Mouse (Mus musculus): ENCODE data around the gene Zbtb20.

The Zbtb20 gene

DNA sequence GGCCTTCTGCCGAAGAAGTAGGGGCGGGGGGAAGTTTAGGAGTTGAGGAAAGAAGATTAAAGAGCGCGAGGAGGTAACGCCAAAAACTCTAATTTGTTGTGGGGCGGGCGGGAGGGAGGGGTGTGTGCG is at the start of gene Zbtb20:
Gene Zbtb20 (plus strand): TSS at position 30 of the 129 bp plus-strand sequence.
- no peak for DNase-seq (ENCODE audit: low read depth, low spot score)

GRCm38 (mm10) chr16:42835940-42836339 is 39.7 kb upstream of the Zbtb20 start:
- DNase-seq (ENCODE audit: low read depth, low spot score), result no peak

- no peak for DNase-seq (ENCODE audit: low read depth, low spot score)
Observed at GRCm38 (mm10) chr16:42836404-42837120, 39.1 kb upstream of the Zbtb20 start.

GRCm38 (mm10) chr16:42838226-42838625 is 37.5 kb upstream of the Zbtb20 start:
- DNase-seq (ENCODE audit: low read depth, low spot score), result no peak

DNA sequence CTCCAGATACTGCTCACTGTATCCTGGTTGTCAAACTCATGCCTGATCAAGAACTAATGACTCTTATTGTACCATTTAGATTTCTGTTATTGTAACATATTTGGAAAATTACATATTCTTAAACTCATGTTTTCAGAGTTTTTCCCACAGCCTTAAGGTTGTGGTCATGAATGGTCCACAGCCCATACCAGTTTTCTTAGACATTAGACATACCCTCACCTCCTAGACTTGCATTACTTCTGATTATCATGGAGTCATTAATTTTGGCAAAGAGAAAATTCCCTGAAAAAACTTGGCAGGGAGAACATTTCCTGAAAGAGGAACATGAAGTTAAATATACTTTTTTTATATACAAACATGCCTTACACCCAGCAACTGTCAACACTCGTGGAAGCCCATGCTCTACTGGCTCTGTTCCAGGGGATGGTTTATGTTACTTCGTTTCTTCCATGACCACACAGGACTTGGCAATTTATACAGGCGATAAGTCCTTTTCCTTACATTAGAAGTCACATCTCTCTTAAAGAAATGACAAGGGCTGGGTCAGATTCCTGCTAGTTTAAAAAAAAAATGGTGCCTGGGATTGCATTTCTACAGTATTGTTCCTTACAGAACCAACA is 18.0 kb upstream of the Zbtb20 start:
- DNase-seq (ENCODE audit: low read depth, low spot score), result no peak

DNA sequence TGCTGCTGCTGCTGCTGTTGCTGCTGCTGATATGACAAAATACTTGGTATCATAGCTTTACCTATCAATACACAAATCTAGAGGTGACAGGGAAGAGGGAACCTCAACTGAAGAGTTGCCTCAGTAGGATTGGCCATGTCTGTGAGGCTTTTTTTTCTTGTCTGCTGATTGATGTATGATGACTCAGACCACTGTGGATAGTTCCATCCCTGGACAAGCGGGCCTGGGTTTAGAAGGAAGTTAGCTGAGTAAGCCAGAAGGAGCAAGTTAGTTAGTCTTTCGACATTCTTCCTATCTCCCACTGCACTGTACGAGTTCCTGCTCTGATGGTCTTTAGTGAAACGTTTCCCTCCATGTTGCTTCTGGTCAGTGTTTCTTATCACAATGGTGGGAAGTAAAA is 16.4 kb upstream of the Zbtb20 start:
- no peak for DNase-seq (ENCODE audit: low read depth, low spot score)

DNA sequence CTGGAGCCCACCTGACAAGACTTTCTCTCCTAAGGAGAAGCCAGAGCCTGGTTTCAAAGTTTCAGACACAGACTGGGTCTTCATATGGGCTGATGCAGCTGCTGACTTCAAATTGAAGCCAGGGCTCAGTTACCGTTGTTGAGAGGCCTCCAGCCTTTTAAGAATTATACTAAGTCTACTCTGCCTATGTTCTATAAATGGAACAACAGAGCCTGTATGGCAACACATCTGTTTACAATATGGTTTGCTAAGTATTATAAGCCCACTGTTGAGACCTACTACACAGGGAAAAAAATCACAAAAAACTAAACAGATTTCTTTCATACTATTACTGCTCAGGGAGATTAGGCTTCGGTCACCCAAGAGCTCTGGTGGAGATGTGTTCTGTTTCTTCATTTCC is 12.4 kb upstream of the Zbtb20 start:
- DNase-seq (ENCODE audit: low read depth, low spot score), result no peak

GRCm38 (mm10) chr16:42866061-42866460 is 9.6 kb upstream of the Zbtb20 start:
- DNase-seq (ENCODE audit: low read depth, low spot score), result no peak

- DNase-seq (ENCODE audit: low read depth, low spot score), result no peak
Observed at GRCm38 (mm10) chr16:42872101-42872500, 3.6 kb upstream of the Zbtb20 start.

- no peak for DNase-seq (ENCODE audit: low read depth, low spot score)
Observed at GRCm38 (mm10) chr16:42873942-42874341, 1.7 kb upstream of the Zbtb20 start.

DNA sequence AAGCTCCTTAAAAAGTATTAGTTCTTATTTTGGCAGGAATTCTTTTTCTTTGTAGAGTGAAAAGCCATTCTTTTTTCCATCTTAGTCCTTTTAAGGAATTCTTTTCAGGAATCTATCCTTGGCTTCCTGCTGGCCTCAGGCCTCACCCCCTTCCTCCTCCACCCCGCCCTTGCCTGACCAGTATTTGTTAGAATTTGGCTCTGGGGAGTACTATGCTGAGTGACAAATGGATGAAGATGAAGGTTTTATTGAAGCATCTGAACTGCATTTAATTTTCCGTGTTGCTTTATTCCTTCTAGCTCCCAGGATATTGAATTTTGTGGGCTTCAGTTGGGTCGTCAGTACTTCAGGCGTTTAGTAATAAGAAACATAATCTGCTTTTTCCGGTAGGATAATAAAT is 1.2 kb upstream of the Zbtb20 start:
- no peak for DNase-seq (ENCODE audit: low read depth, low spot score)

DNA sequence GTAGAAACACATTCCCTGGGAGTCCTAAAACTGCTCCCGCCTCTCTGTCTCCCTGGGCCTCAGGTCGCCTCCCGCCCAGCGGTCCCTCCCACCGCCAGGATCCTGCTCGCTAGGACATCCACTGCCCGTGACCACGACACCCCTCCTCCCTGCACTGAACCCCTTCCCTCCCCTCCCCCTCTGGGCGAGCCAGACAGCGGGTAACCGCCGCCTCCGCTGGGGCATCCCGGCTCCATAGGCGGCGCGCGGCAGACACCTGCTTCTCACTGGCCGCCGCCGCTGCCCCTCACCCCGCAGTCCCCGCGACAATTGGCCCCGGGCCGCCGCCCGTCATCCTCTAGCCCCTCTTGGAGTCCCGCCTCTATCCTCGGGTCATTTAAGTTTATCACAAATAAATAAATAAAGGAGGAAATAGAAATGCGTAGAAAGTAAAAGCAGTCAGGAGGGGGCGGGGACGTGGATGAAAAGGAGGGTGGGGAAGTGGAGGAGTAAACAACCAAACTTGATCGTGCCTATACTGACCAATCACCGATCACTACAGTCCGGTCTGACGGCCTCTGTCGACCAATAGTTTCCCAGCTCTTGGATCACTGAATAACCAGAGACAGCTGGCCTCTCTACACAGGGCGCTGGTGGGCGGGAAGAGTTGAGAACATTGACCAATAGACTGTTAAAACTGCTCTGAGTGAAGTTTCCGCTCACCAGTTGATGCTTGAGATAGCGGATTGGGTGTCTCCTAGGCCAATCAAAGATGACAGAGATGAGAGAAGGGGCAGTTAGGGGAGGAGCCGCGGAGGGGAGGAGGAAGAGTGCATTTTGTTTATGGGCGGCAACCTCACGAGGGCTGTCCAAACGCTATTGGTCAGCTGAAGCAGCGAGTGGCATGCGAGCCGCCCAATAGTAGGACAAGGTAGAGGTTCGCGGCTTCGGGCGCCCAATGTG is 500 bp upstream of the Zbtb20 start:
- peak; percentile 96 for DNase-seq (ENCODE audit: low read depth, low spot score)

DNA sequence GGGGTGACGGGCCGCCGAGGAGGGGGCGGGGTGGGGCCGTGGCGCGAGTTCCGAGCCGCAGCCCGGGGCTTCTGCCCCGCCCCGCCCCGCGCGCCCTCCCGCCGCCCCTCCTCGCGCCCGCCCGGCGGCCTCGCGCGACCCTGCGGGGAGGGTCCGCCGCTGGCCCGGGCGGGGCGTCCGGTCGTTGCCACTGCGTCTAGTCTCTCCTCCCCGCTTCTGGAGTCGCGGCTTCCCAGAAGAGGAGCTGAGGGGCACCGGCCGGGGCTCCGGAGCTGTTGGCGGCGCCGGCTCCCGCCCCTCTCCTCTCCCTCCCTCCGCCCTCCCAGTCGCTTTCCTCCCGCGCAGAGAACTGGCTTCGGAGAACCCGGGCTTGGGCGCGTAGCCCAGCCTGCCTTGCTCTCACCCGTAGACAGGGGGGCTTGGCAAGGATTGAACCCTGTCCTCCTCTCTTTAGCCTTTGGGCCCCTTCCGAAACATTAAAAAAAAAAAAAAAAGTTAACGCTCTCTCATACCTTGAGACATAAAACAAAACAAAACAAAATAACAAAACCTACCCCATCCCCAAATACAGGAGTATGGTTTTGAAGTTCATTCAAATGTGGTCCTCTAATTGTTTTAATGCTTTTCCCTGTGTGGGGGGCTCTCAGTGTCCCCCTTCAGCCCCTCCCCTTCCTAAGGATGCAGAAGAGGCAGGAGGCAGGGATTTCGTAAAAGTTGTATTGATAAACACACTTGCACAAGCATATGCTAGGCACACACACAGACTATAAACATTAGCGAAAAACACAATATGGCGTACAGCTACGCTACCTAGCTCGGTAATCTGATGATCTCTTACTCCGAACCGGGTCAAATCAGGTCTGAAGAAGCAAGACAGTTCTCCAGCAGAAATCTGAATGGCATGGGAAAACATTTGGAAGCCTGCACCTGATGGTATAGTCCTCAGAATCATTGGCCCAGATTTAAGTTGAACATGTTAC is 630 bp downstream of the Zbtb20 start:
- DNase-seq (ENCODE audit: low read depth, low spot score), result peak; percentile 40

DNA sequence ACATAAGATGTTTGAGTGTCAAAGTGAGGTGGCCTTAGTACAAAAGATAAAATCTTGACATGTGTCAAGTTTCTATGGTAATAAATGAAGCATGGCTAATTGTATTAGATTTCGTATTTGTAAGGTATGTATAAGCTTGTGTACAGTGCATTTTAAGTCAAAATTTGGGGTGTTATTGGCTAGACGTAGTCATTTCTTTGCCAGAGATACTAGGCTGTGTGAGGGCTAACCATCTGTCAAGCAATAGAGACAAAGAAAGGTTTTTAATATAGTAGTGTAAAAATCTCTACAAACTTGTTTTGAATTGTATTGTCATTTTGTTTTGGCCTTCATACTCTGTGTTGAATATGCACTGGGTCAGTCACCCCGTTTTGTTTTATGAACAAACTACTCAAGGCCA is 4.4 kb downstream of the Zbtb20 start:
- DNase-seq (ENCODE audit: low read depth, low spot score), result no peak

DNA sequence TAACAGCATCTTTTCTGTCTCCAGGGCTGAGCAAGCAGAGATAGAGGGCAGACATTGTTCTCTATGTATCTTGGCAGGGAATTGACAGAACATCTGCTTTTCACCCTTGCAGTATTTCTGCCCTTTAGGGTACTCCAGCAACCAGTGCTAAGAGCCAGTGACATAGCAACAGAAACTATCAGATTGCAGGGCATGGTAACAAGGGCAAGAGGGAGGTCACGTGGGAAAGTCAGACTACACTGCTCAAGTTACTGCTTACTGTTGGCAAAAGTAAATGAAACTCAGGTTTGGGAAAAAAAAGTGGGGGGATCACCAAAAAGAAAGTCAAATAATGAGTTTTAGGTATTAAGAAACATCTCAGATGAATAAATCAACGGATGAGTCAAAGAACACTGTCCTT is 9.9 kb downstream of the Zbtb20 start:
- DNase-seq (ENCODE audit: low read depth, low spot score), result no peak

- DNase-seq (ENCODE audit: low read depth, low spot score), result no peak
Observed at GRCm38 (mm10) chr16:42885964-42886363, 10.3 kb downstream of the Zbtb20 start.

- no peak for DNase-seq (ENCODE audit: low read depth, low spot score)
Observed at GRCm38 (mm10) chr16:42897125-42897693, 21.5 kb downstream of the Zbtb20 start.

DNA sequence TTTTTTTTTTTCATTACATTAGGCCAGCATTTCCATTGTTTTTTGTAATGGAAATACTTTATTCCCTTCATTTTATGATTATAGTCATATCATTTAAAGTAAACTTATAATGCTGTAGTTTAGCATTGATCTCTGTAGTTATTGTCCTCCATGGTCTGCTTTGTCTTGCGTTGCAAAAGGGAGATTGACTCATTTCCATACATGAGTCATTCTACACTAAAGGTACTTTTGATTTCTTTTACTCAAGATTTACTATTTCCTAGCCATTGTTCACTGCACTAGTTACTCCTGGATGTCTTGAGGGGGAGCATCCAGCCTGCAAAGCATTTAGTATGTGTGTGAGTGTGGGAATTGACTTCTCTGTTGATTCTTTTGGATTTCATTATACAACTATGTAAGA is 24.6 kb downstream of the Zbtb20 start:
- no peak for DNase-seq (ENCODE audit: low read depth, low spot score)

- no peak for DNase-seq (ENCODE audit: low read depth, low spot score)
Observed at GRCm38 (mm10) chr16:42907283-42907701, 31.6 kb downstream of the Zbtb20 start.

DNA sequence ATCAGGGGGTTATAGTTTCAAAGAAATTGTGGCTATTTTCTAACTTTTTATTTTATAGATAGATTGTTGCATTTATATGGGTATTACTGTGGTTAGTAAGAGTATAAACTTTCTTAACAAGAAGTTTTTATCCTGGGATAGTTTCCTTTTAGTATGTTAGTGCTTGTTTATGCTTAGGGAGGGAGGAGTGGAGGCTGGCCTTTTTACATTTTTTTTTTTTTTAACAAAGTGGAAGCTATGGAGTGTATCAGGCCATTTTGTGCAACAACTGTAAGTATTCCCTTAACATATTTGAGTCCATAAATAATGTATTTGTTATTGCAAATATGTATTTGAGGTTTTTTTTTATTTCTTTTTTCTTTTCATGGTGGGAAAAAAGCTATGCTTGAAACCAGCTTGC is 32.7 kb downstream of the Zbtb20 start:
- no peak for DNase-seq (ENCODE audit: low read depth, low spot score)

- no peak for DNase-seq (ENCODE audit: low read depth, low spot score)
Observed at GRCm38 (mm10) chr16:42908896-42909295, 33.2 kb downstream of the Zbtb20 start.

All from WW6 (cell line).